Mouse (Mus musculus) Patski (cell line): ENCODE results near the gene Tnfaip3. TPM values are rescaled to one million over a fixed set of nuclear protein-coding genes. Genes with fewer than 3 reads are reported as not detected.

Source experiments
- ATAC-seq: fragments of 100-300 bp; one replicate; pipeline ENCODE4 v1.8.0; 2021
- CTCF ChIA-PET: fragments of 350-600 bp; sonication (Branson Sonifier 250); formaldehyde crosslinking; loops from one replicate; lab custom pipeline; 2022; ENCODE audit warnings: inconsistent platforms; lab: Charles Lee
- POLR2A ChIA-PET: fragments of 350-600 bp; sonication (Branson Sonifier 250); formaldehyde crosslinking; loops from one replicate; lab custom pipeline; 2022; ENCODE audit warnings: antibody characterized with exemption, inconsistent platforms; lab: Charles Lee
- DNase-seq: peaks from one replicate; pipeline ENCODE4 v3.0.0-alpha.2; 2011; ENCODE audit warnings: low read depth, low spot score
- H3K27me3 ChIP-seq: fragments of 371-371 bp; one replicate; pipeline ENCODE4 v1.5.1; 2021
- CTCF ChIP-seq: fragments of 100-300 bp; IDR thresholded peaks from one replicate; pipeline ENCODE4 v1.5.1; 2021
- in situ Hi-C: fragments of 300-500 bp; cut with MboI; formaldehyde crosslinking; loops from 3 replicates; pipeline ENCODE4 v1.11.1; 2018; ENCODE audit warnings: low pct_unique_long_range_greater_than_20kb, mixed read lengths
- polyA plus RNA-seq: library from polyadenylated mRNA; unstranded; gene quantifications from one replicate; pipeline ENCODE4 v1.2.3, GENCODE M21; 2021

Tnfaip3 gene
- polyA plus RNA-seq, 1 experiment from 2014 or later: 13.7 TPM

DNA sequence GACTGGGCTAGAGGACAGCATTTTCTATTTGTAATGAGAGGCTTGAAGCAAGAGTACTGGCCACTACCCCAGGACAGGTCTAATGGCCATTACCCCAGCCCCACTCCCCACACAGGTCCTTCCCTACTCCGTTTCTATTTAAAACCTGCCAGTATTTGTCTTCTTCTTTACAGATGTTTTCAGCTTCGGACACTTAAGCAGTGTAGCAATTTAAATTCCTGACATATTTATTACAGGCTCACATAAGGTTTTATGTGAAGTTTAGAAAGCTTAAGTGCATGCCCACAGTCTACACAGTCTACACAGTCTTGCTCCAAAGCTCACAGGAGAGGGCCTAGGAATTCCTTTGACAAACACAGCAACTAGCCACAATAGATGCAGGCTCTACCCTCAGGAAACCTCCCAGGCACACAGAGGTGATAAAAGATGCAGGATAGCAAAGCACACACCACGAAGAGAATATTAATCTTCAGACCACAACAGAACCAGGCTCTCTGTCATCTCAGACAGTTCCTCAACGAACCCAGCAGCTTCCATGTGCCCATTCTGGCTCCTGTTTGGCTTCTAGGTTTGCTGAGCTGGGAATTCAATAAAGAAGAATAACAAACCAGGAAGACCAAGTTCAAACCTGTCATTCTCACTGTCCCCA, 1.5 kb upstream of the Tnfaip3 start:
- in situ Hi-C loops: loop anchor here (10.0 kb wide), 1 partner anchor 138 kb away; no protein-coding TSS in a partner anchor
- DNase-seq: no peak

DNA sequence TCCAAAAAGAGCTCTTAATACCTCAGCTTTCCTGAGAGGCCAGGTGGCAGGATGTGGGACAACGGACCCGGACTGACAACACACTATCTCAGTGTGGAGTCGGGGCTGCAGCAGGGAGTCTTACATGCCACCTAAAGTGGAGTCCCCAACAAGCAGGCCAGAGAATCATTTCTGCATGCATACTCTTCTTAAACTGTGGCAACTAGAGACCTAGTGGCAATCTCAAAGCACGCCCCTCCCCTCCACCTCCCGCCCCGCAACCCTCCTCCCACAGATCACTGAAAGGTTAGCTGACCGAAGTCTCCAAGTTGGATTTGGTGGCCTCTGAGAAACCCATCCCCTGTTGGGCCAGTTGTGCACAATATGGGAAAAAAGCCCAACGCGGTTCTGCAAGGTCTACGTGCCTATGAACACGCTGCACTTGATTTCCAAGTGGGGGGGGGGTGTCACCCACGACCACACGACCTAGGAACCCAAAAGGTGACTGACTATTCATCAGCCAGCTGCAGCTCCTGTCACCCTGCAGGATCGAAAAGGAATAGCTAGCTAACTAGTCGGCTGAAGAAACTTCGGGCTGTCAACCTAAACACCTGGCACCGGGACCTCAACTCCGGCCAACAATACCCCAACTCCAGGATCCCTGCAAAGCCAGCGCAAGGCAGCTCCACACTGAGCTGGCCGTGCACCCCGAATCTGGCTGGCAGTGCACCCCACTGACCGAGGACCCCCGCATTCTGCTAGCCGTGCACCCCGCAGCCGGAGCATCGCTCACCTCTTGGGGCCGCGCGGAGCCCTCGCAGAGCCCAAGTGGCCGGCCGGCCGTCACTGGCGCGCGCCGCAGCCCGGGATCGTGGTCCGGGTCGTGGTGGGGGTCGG, 838 bp downstream of the Tnfaip3 start:
- in situ Hi-C loops: loop anchor here (5.0 to 10.0 kb wide), 3 partner anchors 62 to 173 kb away; no protein-coding TSS in a partner anchor
- DNase-seq (no peak), ATAC-seq (peak; percentile 47)
- no peak for TF ChIP-seq CTCF
- ChIA-PET POLR2A (interaction anchor here (0.6 to 0.9 kb wide), 6 partner anchors 8 to 837 kb away, joined by 3 to 4 read pairs (median 3); no protein-coding TSS in a partner anchor), CTCF (interaction anchor here (0.6 to 4.5 kb wide), 11 partner anchors 9 to 1105 kb away, joined by 3 to 43 read pairs (median 3); no protein-coding TSS in a partner anchor)
- no peaks in the 10 kb centered on the region for H3K27me3 ChIP-seq

More for the DNA sequence above, 1.5 kb upstream of the Tnfaip3 start:
- ChIA-PET POLR2A (interaction anchor here (1.5 kb wide), 1 partner anchor 168 kb away, joined by 4 read pairs; no protein-coding TSS in a partner anchor), CTCF (interaction anchor here (4.5 kb wide), 1 partner anchor 169 kb away, joined by 43 read pairs; no protein-coding TSS in a partner anchor)
- no peak for ATAC-seq
- no peak for TF ChIP-seq CTCF
- H3K27me3 ChIP-seq: no peaks in the 10 kb centered on the region

DNA sequence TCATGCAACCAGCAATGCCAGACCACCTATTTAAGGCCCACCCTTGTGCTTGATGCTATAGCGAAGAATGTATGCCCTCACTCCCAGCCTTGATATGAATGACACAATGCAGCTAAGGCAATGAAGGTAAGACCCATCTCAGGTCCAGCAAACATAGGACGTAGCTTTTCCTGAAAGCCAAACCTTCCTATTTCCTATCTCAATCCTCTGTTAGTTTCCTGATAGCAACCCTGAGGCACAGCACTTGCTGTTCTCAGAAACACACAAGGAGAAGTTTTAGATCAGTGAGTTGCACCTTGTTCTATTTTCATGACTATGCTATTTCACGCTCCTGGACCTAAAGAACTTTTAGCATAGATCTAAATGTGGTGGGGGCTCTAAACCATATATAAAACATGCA, 2.1 kb downstream of the Tnfaip3 start:
- no peak for TF ChIP-seq CTCF
- DNase-seq: no peak
- no peak for ATAC-seq
- no peaks in the 10 kb centered on the region for H3K27me3 ChIP-seq
- CTCF ChIA-PET: interaction anchor here (1.5 to 4.5 kb wide), 3 partner anchors 55 to 173 kb away, joined by 3 to 43 read pairs (median 13); no protein-coding TSS in a partner anchor
- POLR2A ChIA-PET: no interaction called here
- in situ Hi-C loops: loop anchor here (5.0 to 10.0 kb wide), 3 partner anchors 61 to 174 kb away; no protein-coding TSS in a partner anchor

DNA sequence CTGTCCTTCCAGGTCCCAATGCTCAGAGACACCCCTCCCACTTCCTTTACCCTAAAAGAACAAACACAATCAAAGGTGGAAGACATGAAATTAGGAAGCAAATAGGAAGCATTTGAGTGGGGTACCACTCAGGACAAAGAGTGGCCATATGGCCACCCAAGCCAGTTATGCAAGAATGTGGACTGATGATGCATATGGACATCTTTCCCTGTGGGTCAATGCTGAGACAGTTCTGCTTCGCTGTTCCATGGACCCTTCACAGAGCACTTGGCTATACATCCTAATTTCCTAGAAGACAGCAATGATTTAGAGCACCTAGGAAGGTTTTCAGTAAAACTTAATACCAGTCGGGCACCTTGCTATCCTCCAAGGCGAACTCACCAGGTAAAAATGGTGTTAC, 2.8 kb downstream of the Tnfaip3 start:
- CTCF ChIA-PET: interaction anchor here (1.1 to 3.4 kb wide), 2 partner anchors 13 to 173 kb away, joined by 4 to 13 read pairs; no protein-coding TSS in a partner anchor
- POLR2A ChIA-PET: no interaction called here

DNA sequence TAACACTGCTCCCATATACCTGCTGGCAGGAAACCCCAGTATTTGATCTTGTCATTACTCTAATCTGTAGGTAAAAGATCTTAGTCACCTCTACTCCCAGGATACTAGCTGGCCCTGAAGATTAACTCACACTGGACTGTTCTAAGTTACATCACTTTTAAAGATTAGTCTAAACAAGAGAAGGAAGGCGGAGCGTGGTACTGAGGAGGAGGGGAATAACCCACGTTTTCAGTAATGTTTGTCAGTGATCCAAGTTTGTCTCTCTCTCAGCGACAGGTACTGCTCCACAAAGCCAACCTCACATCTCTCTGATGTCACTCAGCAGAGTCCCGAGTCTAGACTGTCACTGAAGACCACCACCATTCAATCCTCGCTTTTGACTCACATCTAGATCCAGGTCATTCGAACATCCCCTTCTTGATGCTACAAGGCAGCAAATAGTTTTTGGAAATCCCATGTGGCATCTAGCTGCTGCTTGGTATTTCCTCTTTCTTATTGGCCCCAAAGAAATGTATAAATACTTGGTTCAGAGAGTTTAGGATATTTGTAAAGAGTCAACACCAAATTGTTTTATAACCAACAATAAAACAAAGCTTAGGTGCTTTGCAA, 3.5 kb downstream of the Tnfaip3 start:
- no peak for TF ChIP-seq CTCF
- ATAC-seq (no peak), DNase-seq (no peak)
- in situ Hi-C loops: loop anchor here (5.0 to 10.0 kb wide), 3 partner anchors 60 to 175 kb away; no protein-coding TSS in a partner anchor
- ChIA-PET CTCF (interaction anchor here (1.0 to 3.4 kb wide), 3 partner anchors 12 to 174 kb away, joined by 4 to 13 read pairs (median 4); no protein-coding TSS in a partner anchor), POLR2A (no interaction called here)
- no peaks in the 10 kb centered on the region for H3K27me3 ChIP-seq

More for the DNA sequence above, 2.8 kb downstream of the Tnfaip3 start:
- DNase-seq (no peak), ATAC-seq (no peak)
- no peak for TF ChIP-seq CTCF
- in situ Hi-C loops: loop anchor here (5.0 to 10.0 kb wide), 3 partner anchors 60 to 175 kb away; no protein-coding TSS in a partner anchor
- no peaks in the 10 kb centered on the region for H3K27me3 ChIP-seq

DNA sequence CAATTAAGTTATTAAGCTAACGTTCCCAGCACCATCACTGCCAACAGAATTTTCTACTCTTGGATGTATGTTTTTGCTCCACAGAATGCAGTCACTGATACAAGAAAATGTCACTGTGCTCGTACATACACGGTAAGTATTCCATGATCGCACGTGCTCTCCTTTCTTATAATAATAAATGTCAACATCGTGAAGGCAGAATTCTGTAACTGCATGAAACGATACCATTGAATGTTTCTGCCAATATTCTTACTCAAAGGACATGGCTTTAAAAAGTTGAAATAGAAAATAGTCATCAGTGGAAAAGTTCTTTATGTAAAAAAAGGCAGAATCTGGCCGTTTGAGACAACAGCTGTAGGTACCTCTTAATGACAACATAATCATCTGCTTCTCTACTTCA, 5.0 kb downstream of the Tnfaip3 start:
- no peak for TF ChIP-seq CTCF
- ATAC-seq (no peak), DNase-seq (no peak)
- H3K27me3 ChIP-seq: no peaks in the 10 kb centered on the region
- ChIA-PET POLR2A (no interaction called here), CTCF (interaction anchor here (0.8 to 3.4 kb wide), 4 partner anchors 11 to 175 kb away, joined by 3 to 13 read pairs (median 4); no protein-coding TSS in a partner anchor)
- in situ Hi-C loops: loop anchor here (5.0 to 10.0 kb wide), 3 partner anchors 58 to 177 kb away; no protein-coding TSS in a partner anchor

DNA sequence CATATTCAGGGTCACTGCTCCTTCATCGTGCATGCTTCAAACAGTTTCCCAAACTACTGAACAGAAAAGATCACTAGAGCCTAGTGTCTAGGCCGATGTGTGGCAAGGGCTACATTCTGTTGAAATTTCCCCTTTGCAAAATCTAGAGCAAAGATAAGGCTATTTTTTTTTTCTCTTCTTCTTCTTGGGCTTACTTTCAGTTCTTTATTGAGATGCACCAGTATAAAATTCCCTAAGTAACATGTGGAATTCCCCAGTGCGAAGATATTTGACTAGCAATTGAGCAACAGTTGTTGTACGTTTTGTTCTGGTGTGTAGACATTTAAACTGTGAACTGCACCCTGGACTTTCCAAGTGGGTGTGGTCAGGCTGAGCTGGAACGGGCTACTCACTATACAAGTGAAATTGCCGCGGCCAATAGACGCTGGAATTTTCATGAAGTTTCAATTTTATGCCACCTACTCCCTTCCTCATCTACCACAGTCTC, 6.2 kb downstream of the Tnfaip3 start:
- ChIA-PET POLR2A (no interaction called here), CTCF (interaction anchor here (1.0 to 1.8 kb wide), 4 partner anchors 10 to 177 kb away, joined by 3 to 6 read pairs (median 4); no protein-coding TSS in a partner anchor)
- H3K27me3 ChIP-seq: no peaks in the 10 kb centered on the region
- no peak for TF ChIP-seq CTCF
- DNase-seq: no peak
- in situ Hi-C loops: no loop called here
- no peak for ATAC-seq

DNA sequence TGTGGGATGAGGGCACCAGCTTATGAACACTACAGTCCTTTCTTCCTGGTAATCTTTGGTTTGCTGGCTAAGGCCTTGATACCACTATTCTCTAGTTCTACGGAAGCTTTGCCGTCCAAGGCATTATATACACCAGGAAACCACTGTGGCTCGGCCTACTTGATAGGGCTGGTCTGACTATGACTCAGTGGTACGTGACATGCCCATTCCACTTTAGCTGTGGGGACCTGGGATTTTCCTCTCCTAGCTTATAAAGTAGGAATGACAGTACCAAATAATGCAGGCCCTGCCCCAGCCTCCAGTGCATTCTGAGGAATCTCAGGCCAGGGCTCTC, 6.9 kb downstream of the Tnfaip3 start:
- DNase-seq: no peak
- H3K27me3 ChIP-seq: no peaks in the 10 kb centered on the region
- TF ChIP-seq CTCF: no peak
- ChIA-PET CTCF (interaction anchor here (0.8 to 1.8 kb wide), 6 partner anchors 9 to 177 kb away, joined by 3 to 6 read pairs (median 4); no protein-coding TSS in a partner anchor), POLR2A (no interaction called here)
- in situ Hi-C loops: no loop called here
- ATAC-seq: no peak

DNA sequence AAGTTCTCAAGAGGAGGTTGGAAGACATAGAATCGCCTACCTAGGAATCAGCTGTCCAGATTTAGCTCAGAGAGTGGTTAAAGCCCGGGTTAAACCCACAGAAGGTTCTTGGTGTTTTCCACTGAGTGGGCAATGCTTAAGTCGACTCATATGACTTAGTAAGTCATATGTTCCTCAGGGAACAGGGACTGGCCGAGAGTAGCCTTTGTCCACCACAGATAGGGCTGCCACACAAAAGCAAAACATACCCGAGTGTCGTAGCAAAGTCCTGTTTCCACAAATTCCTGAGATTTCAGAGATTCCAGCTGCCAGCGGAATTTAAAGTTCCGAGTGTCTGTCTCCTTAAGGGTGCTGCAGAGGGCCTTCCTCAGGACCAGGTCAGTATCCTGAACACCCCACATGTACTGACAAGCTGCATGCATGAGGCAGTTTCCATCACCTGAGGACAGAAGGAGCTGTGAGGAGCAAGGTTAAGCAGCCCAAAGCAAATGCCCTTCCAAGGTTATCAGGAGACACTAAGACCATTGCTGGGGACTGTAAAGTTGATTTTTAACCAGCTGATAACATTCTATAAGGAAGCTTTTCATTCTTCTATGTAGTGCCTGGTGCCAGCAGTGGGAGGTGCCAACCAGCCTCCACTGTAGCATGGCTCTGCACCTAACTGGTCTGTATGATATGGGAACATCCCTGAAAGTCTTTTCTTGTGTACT, 7.4 kb downstream of the Tnfaip3 start:
- DNase-seq (no peak), ATAC-seq (no peak)
- in situ Hi-C loops: no loop called here
- no peak for TF ChIP-seq CTCF
- no peaks in the 10 kb centered on the region for H3K27me3 ChIP-seq
- POLR2A ChIA-PET: no interaction called here
- CTCF ChIA-PET: interaction anchor here (0.8 to 1.8 kb wide), 5 partner anchors 10 to 178 kb away, joined by 3 to 6 read pairs (median 4); no protein-coding TSS in a partner anchor
